8 mouse cellular contexts compared by ENCODE assay signal in the genomic region with DNA sequence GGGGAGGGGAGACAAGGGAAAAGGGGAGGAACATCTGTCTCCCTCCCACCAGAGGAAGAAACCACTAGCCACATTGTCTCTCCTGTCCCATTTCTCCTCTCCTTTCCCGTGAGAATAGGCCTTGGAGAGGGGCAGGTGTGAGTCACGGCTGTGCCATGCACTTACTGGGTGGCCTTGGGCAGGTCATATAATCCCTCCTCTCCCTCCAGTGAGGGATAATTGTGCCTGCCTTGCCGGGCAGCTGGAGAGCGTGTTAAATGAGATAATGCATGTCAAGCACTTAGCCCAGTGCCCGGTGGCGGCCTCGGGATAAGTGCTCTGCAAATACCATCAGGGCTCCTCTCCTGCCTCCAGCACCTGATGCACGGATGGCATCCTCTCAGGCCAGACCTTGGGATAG.
DNase-seq lines count a peak whose midpoint lies in the region; ATAC-seq and TF ChIP-seq lines count a peak whose summit lies in the region.

No protein-coding gene starts in this region.

- peak; percentile 49; the same call in 1 of the 2 replicates for ATAC-seq in heart, postnatal 0 days (ENCODE audit: insufficient read depth, low read depth)
- no peak for ATAC-seq in embryonic facial prominence, embryonic 12.5 days (ENCODE audit: insufficient number of reproducible peaks, insufficient read depth, low FRiP score, low TSS enrichment)
- ATAC-seq in hindbrain, embryonic 15.5 days (ENCODE audit: low FRiP score, low read depth), result no peak
- ATAC-seq in neural tube, embryonic 11.5 days (ENCODE audit: insufficient read depth, low FRiP score, low TSS enrichment), result 0 out of 2 replicates have a peak, but pooled peaks have one; percentile 22
- ATAC-seq in megakaryocyte, adult 5-6 weeks (ENCODE audit: poor library complexity, severe bottlenecking), result no peak

- DNase-seq in heart, postnatal 0 days (ENCODE audit: low spot score), result no peak
- DNase-seq in heart, postnatal 36 days, result no peak
- DNase-seq in neural tube, embryonic 11.5 days (ENCODE audit: low spot score), result peak; percentile 47
- no peak for DNase-seq in frontal cortex, postnatal 10 days (ENCODE audit: low spot score in 2 of 2)
- DNase-seq in heart, adult 18-20 months, result no peak

- no peak for TF ChIP-seq EP300 in heart, postnatal 0 days (IDR thresholded peaks at IDR 0.05; ENCODE audit: low read depth)

- no peak overlapping the region for H3K9ac ChIP-seq in heart, postnatal 0 days (replicated peaks; ENCODE audit: low read depth, low read length)
- H3K9ac ChIP-seq in embryonic facial prominence, embryonic 12.5 days, result 0 out of 2 replicates have a peak overlapping the region, but pooled peaks have one; percentile 1
- H3K9ac ChIP-seq in hindbrain, embryonic 15.5 days, result 0 out of 2 replicates have a peak overlapping the region, but pooled peaks have one; percentile 3
- H3K9ac ChIP-seq in neural tube, embryonic 11.5 days (ENCODE audit: low read length), result no peak overlapping the region

- H3K4me2 ChIP-seq in heart, postnatal 0 days (ENCODE audit: low read depth, low read length), result no peak overlapping the region
- 0 out of 2 replicates have a peak overlapping the region, but pooled peaks have one; percentile 26 for H3K4me2 ChIP-seq in embryonic facial prominence, embryonic 12.5 days (replicated peaks)
- peak overlapping the region; percentile 16 for H3K4me2 ChIP-seq in hindbrain, embryonic 15.5 days
- no peak overlapping the region for H3K4me2 ChIP-seq in neural tube, embryonic 11.5 days (ENCODE audit: low read depth)

- TF ChIP-seq CTCF in heart, postnatal 0 days (IDR thresholded peaks at IDR 0.05; ENCODE audit: low read depth), result no peak

- peaks cover 27% of the 10 kb centered on the region for H3K4me1 ChIP-seq in heart, postnatal 0 days (ENCODE audit: control insufficient read depth, insufficient read depth)
- H3K4me1 ChIP-seq in embryonic facial prominence, embryonic 12.5 days, result peaks cover 71% of the 10 kb centered on the region
- peaks cover 74% of the 10 kb centered on the region for H3K4me1 ChIP-seq in hindbrain, embryonic 15.5 days (replicated peaks)
- peaks cover 42% of the 10 kb centered on the region for H3K4me1 ChIP-seq in neural tube, embryonic 11.5 days (ENCODE audit: control insufficient read depth, insufficient read depth, low read length)

- no peaks in the 10 kb centered on the region for H3K27me3 ChIP-seq in heart, postnatal 0 days (ENCODE audit: control insufficient read depth, insufficient read depth, low read length)
- H3K27me3 ChIP-seq in embryonic facial prominence, embryonic 12.5 days, result no peaks in the 10 kb centered on the region
- no peaks in the 10 kb centered on the region for H3K27me3 ChIP-seq in hindbrain, embryonic 15.5 days
- no peaks in the 10 kb centered on the region for H3K27me3 ChIP-seq in neural tube, embryonic 11.5 days (ENCODE audit: control insufficient read depth, insufficient read depth, low read length)

- H3K36me3 ChIP-seq in heart, postnatal 0 days (replicated peaks; ENCODE audit: control insufficient read depth, insufficient read depth, low read length), result 0 out of 2 replicates have a peak, but pooled peaks cover 5% of the 10 kb centered on the region
- H3K36me3 ChIP-seq in embryonic facial prominence, embryonic 12.5 days, result peaks cover 4% of the 10 kb centered on the region; the same call in 1 of the 2 replicates
- H3K36me3 ChIP-seq in hindbrain, embryonic 15.5 days, result no peaks in the 10 kb centered on the region
- peaks cover 2% of the 10 kb centered on the region; the same call in 1 of the 2 replicates for H3K36me3 ChIP-seq in neural tube, embryonic 11.5 days (ENCODE audit: control insufficient read depth, insufficient read depth, low read length)

- intact Hi-C loops in heart, postnatal 36 days (cut with DNase I), result no loop called here

- 29% methylated on average over 8 of the region's 8 CpGs for WGBS in heart, postnatal 0 days
- 14% methylated on average over 8 of the region's 8 CpGs for WGBS in embryonic facial prominence, embryonic 12.5 days
- 9% methylated on average over 8 of the region's 8 CpGs for WGBS in hindbrain, embryonic 15.5 days
- WGBS in neural tube, embryonic 11.5 days, result 11% methylated on average over 8 of the region's 8 CpGs

- H3K4me3 ChIP-seq in heart, postnatal 0 days (ENCODE audit: low read depth, low read length), result no peak overlapping the region
- H3K4me3 ChIP-seq in embryonic facial prominence, embryonic 12.5 days, result no peak overlapping the region
- H3K4me3 ChIP-seq in hindbrain, embryonic 15.5 days, result no peak overlapping the region
- H3K4me3 ChIP-seq in neural tube, embryonic 11.5 days (ENCODE audit: low read depth, low read length), result no peak overlapping the region

- H3K9me3 ChIP-seq in heart, postnatal 0 days (replicated peaks; ENCODE audit: control insufficient read depth, low read length), result no peaks in the 10 kb centered on the region
- H3K9me3 ChIP-seq in embryonic facial prominence, embryonic 12.5 days, result no peaks in the 10 kb centered on the region
- no peaks in the 10 kb centered on the region for H3K9me3 ChIP-seq in hindbrain, embryonic 15.5 days
- H3K9me3 ChIP-seq in neural tube, embryonic 11.5 days (ENCODE audit: control insufficient read depth, low read length), result no peaks in the 10 kb centered on the region

- no peak overlapping the region for H3K27ac ChIP-seq in heart, postnatal 0 days (ENCODE audit: low read depth)
- H3K27ac ChIP-seq in embryonic facial prominence, embryonic 12.5 days, result peak overlapping the region; percentile 75
- H3K27ac ChIP-seq in hindbrain, embryonic 15.5 days (replicated peaks), result peak overlapping the region; percentile 77
- peak overlapping the region; percentile 42; the same call in 1 of the 2 replicates for H3K27ac ChIP-seq in neural tube, embryonic 11.5 days (ENCODE audit: low read depth, low read length)

Comparison
In these comparisons a context has a peak if more than half of its experiments do, and no peak if none do; other contexts are left out.
1. ATAC-seq: peak in heart, postnatal 0 days (single experiment) and neural tube, embryonic 11.5 days (single experiment); none in embryonic facial prominence, embryonic 12.5 days (single experiment), hindbrain, embryonic 15.5 days (single experiment) and megakaryocyte, adult 5-6 weeks (single experiment).
2. H3K4me2 ChIP-seq: peak in embryonic facial prominence, embryonic 12.5 days (single experiment) and hindbrain, embryonic 15.5 days (single experiment); none in heart, postnatal 0 days (single experiment) and neural tube, embryonic 11.5 days (single experiment).
3. H3K9ac ChIP-seq: peak in embryonic facial prominence, embryonic 12.5 days (single experiment) and hindbrain, embryonic 15.5 days (single experiment); none in heart, postnatal 0 days (single experiment) and neural tube, embryonic 11.5 days (single experiment).